Mouse (Mus musculus) kidney, embryonic 16.5 days (tissue): ENCODE measurements around the gene Nedd9. TPM values are rescaled to one million over a fixed set of nuclear protein-coding genes. Genes with fewer than 3 reads are reported as not detected.
A peak's percentile ranks its signal among the peaks of the same experiment; 100 is the strongest.

Experiments used
- ATAC-seq: fragments of 200-750 bp; cut with Nextera tagmentation; 2 replicates; pipeline ENCODE4 v1.8.0; 2017; ENCODE audit warnings: moderate TSS enrichment; ENCODE audit not compliant: low FRiP score, low TSS enrichment
- H3K27ac ChIP-seq: fragments of 300-500 bp; sonication (generic); 2 replicates; pipeline ENCODE4 v1.5.1; 2014; ENCODE audit warnings: low read length
- H3K27me3 ChIP-seq: fragments of 300-500 bp; sonication (generic); 2 replicates; pipeline ENCODE4 v1.6.1; 2014; ENCODE audit warnings: low read length, control low read depth, mixed read lengths; ENCODE audit not compliant: insufficient read depth
- H3K36me3 ChIP-seq: fragments of 300-500 bp; sonication (generic); 2 replicates; pipeline ENCODE4 v1.6.1; 2014; ENCODE audit warnings: low read length, control low read depth, mixed read lengths; ENCODE audit not compliant: insufficient read depth
- H3K4me1 ChIP-seq: fragments of 300-500 bp; sonication (generic); 2 replicates; pipeline ENCODE4 v1.6.1; 2014; ENCODE audit warnings: low read length, control low read depth, mixed read lengths; ENCODE audit not compliant: insufficient read depth
- H3K4me2 ChIP-seq: fragments of 300-500 bp; sonication (generic); replicated peaks from 2 replicates; pipeline ENCODE4 v1.6.1; 2014; ENCODE audit warnings: low read depth, low read length
- H3K4me3 ChIP-seq: fragments of 300-500 bp; sonication (generic); 2 replicates; pipeline ENCODE4 v1.5.1; 2014; ENCODE audit warnings: mild to moderate bottlenecking, low read length
- H3K9ac ChIP-seq: fragments of 300-500 bp; sonication (generic); replicated peaks from 2 replicates; pipeline ENCODE4 v1.6.1; 2014; ENCODE audit warnings: low read length
- H3K9me3 ChIP-seq: fragments of 300-500 bp; sonication (generic); 2 replicates; pipeline ENCODE4 v1.6.1; 2016; ENCODE audit warnings: low read length, control low read depth
- WGBS: fragments of 180-500 bp; shearing (Covaris S2); extraction: QIAGEN DNeasy Blood & Tissue Kit; methylation state at CpG from one replicate; pipeline ENCODE4 v1.1.7; 2014; 5-methylcytosine and 5-hydroxymethylcytosine counted together
- polyA plus RNA-seq: library from polyadenylated mRNA; unstranded; fragments of >200 nt; fragmentation: Nextera tagmentation; extraction: Ambion mirVana; gene quantifications from 2 replicates; pipeline ENCODE4 v1.2.1, GENCODE M21; 2015

Nedd9 gene
- polyA plus RNA-seq, 1 experiment from 2014 or later: 27.9 TPM

- H3K4me2 ChIP-seq: no peak overlapping the region
- H3K36me3 ChIP-seq: peaks cover 20% of the 10 kb centered on the region; the same call in 1 of the 2 replicates
- peak overlapping the region; percentile 93; the same call in 1 of the 2 replicates for H3K27ac ChIP-seq
These were observed 152.5 kb downstream of the Nedd9 start for GRCm38 (mm10) chr13:41334641-41335000.

GRCm38 (mm10) chr13:41333889-41334640 lies 153.1 kb downstream of the Nedd9 start:
- no peak overlapping the region for H3K9ac ChIP-seq
- H3K4me3 ChIP-seq: no peak overlapping the region
- no peak for ATAC-seq
- H3K36me3 ChIP-seq: peaks cover 20% of the 10 kb centered on the region; the same call in 1 of the 2 replicates
- H3K4me1 ChIP-seq: peaks cover 40% of the 10 kb centered on the region
- H3K9me3 ChIP-seq: no peaks in the 10 kb centered on the region
- 0 out of 2 replicates have a peak overlapping the region, but pooled peaks have one; percentile 9 for H3K27ac ChIP-seq
- H3K27me3 ChIP-seq: no peaks in the 10 kb centered on the region
- no peak overlapping the region for H3K4me2 ChIP-seq
- 64% methylated on average over 14 of the region's 14 CpGs for WGBS

More at GRCm38 (mm10) chr13:41334641-41335000, 152.5 kb downstream of the Nedd9 start:
- 82% methylated on average over 5 of the region's 5 CpGs for WGBS
- no peak for ATAC-seq
- Histone ChIP-seq H3K4me3 (no peak overlapping the region), H3K9ac (no peak overlapping the region), H3K4me1 (peaks cover 41% of the 10 kb centered on the region), H3K9me3 (no peaks in the 10 kb centered on the region), H3K27me3 (no peaks in the 10 kb centered on the region)

GRCm38 (mm10) chr13:41331671-41332340 lies 155.4 kb downstream of the Nedd9 start:
- H3K9ac ChIP-seq: no peak overlapping the region
- no peak overlapping the region for H3K4me2 ChIP-seq
- H3K9me3 ChIP-seq: no peaks in the 10 kb centered on the region
- no peak overlapping the region for H3K27ac ChIP-seq
- no peak for ATAC-seq
- 0 out of 2 replicates have a peak, but pooled peaks cover 3% of the 10 kb centered on the region for H3K36me3 ChIP-seq
- peaks cover 42% of the 10 kb centered on the region for H3K4me1 ChIP-seq
- H3K27me3 ChIP-seq: no peaks in the 10 kb centered on the region
- H3K4me3 ChIP-seq: no peak overlapping the region
- 93% methylated on average over 7 of the region's 7 CpGs for WGBS

GRCm38 (mm10) chr13:41330589-41331345 lies 156.4 kb downstream of the Nedd9 start:
- no peak overlapping the region for H3K4me2 ChIP-seq
- H3K27ac ChIP-seq: 0 out of 2 replicates have a peak overlapping the region, but pooled peaks have one; percentile 45
- no peak overlapping the region for H3K4me3 ChIP-seq
- H3K9ac ChIP-seq: no peak overlapping the region
- no peaks in the 10 kb centered on the region for H3K27me3 ChIP-seq
- no peaks in the 10 kb centered on the region for H3K9me3 ChIP-seq
- H3K36me3 ChIP-seq: 0 out of 2 replicates have a peak, but pooled peaks cover 3% of the 10 kb centered on the region
- 80% methylated on average over 11 of the region's 11 CpGs for WGBS
- peaks cover 33% of the 10 kb centered on the region for H3K4me1 ChIP-seq
- no peak for ATAC-seq

- H3K9me3 ChIP-seq: no peaks in the 10 kb centered on the region
- no peak overlapping the region for H3K4me2 ChIP-seq
- peaks cover 26% of the 10 kb centered on the region for H3K4me1 ChIP-seq
- no peaks in the 10 kb centered on the region for H3K27me3 ChIP-seq
- WGBS: 74% methylated on average over 4 of the region's 4 CpGs
- H3K27ac ChIP-seq: peak overlapping the region; percentile 52; the same call in 1 of the 2 replicates
- H3K9ac ChIP-seq: no peak overlapping the region
- ATAC-seq: no peak
- H3K36me3 ChIP-seq: 0 out of 2 replicates have a peak, but pooled peaks cover 3% of the 10 kb centered on the region
- no peak overlapping the region for H3K4me3 ChIP-seq
These were observed 157.1 kb downstream of the Nedd9 start for GRCm38 (mm10) chr13:41330051-41330450.

- Histone ChIP-seq H3K4me3 (no peak overlapping the region), H3K9ac (no peak overlapping the region), H3K4me2 (no peak overlapping the region), H3K36me3 (0 out of 2 replicates have a peak, but pooled peaks cover 3% of the 10 kb centered on the region), H3K4me1 (peaks cover 12% of the 10 kb centered on the region), H3K27ac (no peak overlapping the region), H3K27me3 (no peaks in the 10 kb centered on the region), H3K9me3 (no peaks in the 10 kb centered on the region)
- ATAC-seq: no peak
- 64% methylated on average over 2 of the region's 2 CpGs for WGBS
These were observed 158.7 kb downstream of the Nedd9 start for GRCm38 (mm10) chr13:41328481-41328880.

- Histone ChIP-seq H3K4me3 (no peak overlapping the region), H3K4me1 (peaks cover 12% of the 10 kb centered on the region), H3K4me2 (no peak overlapping the region), H3K27me3 (no peaks in the 10 kb centered on the region), H3K36me3 (0 out of 2 replicates have a peak, but pooled peaks cover 3% of the 10 kb centered on the region), H3K9ac (no peak overlapping the region), H3K27ac (no peak overlapping the region), H3K9me3 (no peaks in the 10 kb centered on the region)
- ATAC-seq: no peak
- 50% methylated on average over 7 of the region's 7 CpGs for WGBS
These were observed 159.6 kb downstream of the Nedd9 start for GRCm38 (mm10) chr13:41327546-41327945.

- Histone ChIP-seq H3K9me3 (no peaks in the 10 kb centered on the region), H3K4me3 (no peak overlapping the region), H3K9ac (no peak overlapping the region), H3K27ac (no peak overlapping the region), H3K4me2 (no peak overlapping the region), H3K4me1 (peaks cover 12% of the 10 kb centered on the region), H3K27me3 (no peaks in the 10 kb centered on the region), H3K36me3 (0 out of 2 replicates have a peak, but pooled peaks cover 3% of the 10 kb centered on the region)
- 79% methylated on average over 4 of the region's 4 CpGs for WGBS
- no peak for ATAC-seq
These were observed 161.0 kb downstream of the Nedd9 start for GRCm38 (mm10) chr13:41326134-41326533.

GRCm38 (mm10) chr13:41325346-41325745 lies 161.8 kb downstream of the Nedd9 start:
- WGBS: 83% methylated on average over 4 of the region's 4 CpGs
- H3K9ac ChIP-seq: no peak overlapping the region

More at GRCm38 (mm10) chr13:41325346-41325745, 161.8 kb downstream of the Nedd9 start:
- no peak for ATAC-seq
- H3K36me3 ChIP-seq: 0 out of 2 replicates have a peak, but pooled peaks cover 2% of the 10 kb centered on the region
- H3K4me2 ChIP-seq: no peak overlapping the region
- H3K4me3 ChIP-seq: no peak overlapping the region
- no peak overlapping the region for H3K27ac ChIP-seq
- H3K27me3 ChIP-seq: no peaks in the 10 kb centered on the region
- H3K9me3 ChIP-seq: no peaks in the 10 kb centered on the region
- peaks cover 12% of the 10 kb centered on the region for H3K4me1 ChIP-seq
